Mouse (Mus musculus): ENCODE measurements around the gene Dagla.

DNA sequence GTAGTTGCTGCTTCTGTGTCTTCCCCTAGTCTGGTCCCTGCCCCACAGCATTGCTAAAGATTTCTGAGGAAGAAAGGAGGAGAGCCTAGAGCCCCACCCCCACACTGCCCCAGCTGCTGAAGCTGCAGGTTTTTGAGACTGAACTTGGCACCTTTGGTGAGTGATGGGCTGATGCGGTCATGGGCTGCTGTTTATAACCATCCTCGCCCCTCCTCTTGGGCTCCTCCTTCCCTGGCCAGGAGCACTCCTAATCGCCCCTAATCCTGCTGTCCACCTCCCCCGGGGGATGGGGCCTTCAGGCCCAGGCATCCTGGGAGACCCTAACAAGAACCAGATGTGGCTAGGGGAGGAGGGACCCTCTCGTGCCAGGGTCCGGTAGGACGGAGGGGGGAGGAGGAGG lies 73.7 kb downstream of the Dagla start:
- TF ChIP-seq EP300 (IDR thresholded peaks at IDR 0.05; ENCODE audit: low read depth) (no peak), CTCF (IDR thresholded peaks at IDR 0.05; ENCODE audit: low read depth) (no peak)

Data from heart, postnatal 0 days (tissue).